Mouse (Mus musculus): ENCODE results near the gene Nfib.

Gene Nfib

DNA sequence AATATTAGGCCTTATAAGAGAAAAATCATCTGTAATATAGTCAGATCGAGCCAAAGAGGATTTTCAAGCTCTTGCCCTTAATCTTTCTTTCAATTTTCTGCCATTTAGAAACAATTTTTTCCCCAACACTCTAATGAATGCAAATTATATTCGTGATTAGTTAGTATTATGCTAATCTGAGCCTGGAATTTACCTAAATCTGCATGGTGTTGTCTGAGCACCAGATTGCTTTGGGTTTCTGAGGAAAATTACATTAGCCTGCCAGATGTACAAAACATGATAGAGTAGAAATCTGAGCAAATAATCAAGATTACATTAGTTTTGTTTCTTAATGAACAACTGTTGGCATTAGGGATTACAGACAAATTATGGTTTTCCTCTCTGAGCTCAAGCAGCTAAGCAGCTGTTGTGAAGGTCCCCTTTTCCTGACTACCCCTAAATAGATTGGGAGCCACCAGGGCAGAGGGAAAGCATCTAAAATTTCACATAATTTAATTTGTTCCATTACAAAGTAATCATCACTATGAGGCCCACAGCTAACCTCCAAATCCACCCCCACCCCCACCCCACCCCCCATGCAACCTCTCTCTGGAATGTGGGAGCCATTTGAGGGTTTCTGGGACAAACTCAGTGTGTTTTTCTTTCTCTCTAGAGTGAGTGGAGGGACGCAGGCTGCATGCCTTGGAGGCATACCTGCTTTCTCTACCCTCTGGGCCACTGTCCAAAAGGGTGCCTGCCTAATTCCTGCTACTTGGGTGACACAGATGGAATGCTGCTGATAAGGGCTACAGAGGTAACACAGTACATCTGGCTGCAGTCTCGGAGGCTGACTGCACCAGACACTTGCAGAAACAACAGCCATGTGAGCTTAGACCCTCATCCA, 14.2 kb downstream of the Nfib start:
- in situ Hi-C loops (cut with MboI, MseI) = no loop called here

DNA sequence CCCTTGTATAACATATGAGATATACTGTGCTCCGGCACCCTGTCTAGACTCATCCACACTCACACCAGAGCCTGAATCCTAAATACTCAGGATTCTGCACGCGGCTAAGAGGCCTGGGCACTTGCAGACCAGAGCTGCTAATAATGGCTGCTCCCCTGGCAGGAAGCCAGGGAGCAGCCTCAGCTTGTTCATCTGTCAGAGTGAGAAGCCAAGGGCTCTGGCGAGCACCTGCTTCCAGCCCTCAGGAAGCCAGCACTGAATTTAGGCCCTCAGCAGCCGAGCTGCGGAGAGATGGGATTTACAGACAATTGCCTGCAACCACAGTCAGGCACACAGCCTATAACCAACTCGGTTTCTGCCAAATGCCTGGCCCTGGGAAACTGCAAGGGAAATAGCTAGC, 15.3 kb downstream of the Nfib start:
- in situ Hi-C loops (cut with MboI, MseI) = no loop called here

DNA sequence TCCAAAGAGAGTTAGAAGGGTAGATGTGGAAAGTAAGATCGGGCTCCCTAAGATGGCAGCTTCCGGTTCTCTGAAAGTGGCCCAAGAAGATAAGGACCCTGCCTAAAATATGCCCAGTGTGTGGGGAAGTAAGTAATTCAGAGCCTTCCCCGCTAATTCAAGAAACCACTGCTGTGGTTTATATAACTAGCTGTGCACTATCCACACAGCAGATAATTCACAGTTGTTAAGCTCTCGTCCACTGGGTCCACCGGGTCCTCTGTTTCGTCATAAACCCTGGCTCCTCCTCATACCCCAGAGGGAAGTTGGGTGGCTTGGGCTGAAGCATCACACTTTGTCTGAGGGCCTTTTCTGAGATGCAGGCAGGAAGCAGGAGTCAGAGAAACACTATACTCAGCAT, 19.5 kb downstream of the Nfib start:
- in situ Hi-C loops (cut with MboI, MseI) = no loop called here

DNA sequence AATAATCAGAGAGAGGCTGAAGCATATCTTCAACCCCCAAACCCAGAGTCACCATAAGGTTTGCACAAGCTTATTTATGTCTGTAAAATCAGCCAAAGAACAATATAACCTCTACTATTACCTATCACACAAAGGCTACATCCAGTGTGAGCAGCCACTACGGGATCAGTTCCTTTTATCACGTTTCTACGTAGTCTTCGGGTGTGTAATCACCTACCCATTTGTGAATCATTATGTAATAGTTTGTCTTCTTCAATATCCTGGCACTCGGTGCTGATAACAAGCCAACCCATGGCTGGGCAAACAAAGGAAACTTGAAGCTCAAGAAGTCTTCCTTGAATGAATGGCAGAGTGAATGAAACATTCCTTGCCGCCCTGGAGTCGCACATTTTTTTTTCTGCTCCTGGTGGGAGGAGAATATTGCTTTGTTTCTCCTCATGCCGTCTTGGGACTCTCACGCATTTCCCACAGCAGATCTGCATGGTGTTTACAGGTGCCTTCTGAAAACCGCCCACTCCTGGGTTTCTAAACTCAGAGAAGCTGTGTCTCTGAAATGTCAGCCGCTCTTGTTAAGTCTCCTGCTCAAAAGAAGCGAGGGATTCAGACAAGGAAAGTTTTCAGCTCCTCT, 21.3 kb downstream of the Nfib start:
- in situ Hi-C loops (cut with MboI, MseI) = no loop called here

DNA sequence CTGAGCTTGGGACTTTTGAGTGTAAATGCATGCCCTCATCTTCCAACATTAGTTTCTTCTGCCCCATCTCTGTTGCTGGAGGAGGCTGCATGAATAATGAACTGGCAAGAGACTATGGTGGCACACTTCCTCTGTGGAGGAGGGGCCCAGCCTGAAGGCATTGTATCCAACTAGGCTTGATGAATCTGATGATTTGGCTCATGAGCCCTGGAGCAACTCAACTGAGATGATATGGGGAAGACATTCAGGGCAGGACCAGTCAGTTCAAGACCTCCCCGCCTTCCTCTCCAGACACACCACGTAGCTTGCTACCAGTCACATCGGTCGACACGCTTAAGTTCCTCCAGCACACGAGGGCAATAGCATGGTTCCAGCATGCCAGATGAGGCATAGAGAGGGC, 22.0 kb downstream of the Nfib start:
- in situ Hi-C loops (cut with MboI, MseI) = no loop called here

DNA sequence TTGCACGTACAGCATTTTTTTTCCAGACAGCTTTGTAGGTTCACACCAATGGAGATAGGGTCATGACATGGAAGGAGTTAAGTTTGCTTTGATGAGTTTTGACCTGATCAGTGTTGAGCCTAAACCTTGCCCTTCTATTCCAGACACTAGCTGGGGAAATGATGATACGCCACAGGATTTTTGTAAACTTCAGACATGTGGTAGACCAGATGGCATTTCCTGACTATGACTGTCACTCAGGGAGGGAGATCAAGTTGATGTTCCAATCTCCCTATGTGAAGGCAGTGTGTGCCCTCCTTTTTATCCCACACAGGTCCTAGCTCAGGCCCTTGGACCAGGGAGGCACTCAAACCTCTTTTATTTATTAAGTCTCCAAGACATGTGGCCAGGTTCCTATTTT, 29.4 kb downstream of the Nfib start:
- in situ Hi-C loops (cut with MboI, MseI) = no loop called here

DNA sequence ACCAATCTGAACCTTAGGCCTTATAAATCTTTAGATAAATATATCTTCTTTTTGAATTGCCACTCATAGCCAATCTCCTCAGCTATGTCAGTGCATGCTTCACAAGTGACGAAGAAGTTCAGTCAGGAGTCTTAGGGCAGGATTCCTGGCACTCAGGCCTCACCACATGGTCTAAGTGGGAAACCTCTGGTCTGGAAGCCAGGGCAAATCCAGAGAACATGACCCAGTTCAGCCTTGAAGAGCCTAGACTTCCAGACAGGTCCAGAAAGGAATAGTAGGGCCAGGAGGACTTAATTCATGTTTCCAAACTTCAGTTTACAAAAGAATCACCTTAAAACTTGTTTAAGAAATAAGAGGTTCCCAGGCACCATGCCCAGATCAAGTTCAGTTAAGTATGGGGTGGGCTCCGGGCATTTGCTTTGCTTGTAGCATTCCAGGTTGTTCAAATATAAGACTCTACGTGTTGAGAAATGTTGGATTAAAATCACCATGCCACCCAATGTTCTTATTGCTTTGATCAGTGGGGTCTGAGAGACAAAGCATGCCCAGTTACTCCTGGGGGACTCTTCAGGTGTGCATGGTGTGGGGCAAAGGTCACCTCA, 38.2 kb downstream of the Nfib start:
- in situ Hi-C loops (cut with MboI, MseI) = no loop called here

DNA sequence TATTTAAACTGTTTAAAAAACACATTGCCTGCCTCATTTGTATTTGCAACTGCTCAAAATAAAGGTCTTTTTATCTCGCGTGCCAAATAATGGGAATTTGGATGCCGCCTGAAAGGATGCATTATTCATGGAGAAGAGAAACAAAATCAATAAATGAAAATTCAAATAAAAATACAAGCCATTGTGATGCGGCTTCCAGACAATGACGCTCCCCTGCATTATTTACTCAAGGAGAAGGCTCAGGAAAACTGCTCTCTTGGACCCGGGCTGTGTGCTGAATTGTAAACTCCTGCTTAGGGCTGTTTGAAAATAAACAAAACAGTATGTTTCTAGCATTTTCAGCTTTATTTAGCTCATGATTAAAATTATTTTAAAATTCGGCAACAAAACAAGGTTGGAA, 41.1 kb downstream of the Nfib start:
- in situ Hi-C loops (cut with MboI, MseI) = no loop called here

DNA sequence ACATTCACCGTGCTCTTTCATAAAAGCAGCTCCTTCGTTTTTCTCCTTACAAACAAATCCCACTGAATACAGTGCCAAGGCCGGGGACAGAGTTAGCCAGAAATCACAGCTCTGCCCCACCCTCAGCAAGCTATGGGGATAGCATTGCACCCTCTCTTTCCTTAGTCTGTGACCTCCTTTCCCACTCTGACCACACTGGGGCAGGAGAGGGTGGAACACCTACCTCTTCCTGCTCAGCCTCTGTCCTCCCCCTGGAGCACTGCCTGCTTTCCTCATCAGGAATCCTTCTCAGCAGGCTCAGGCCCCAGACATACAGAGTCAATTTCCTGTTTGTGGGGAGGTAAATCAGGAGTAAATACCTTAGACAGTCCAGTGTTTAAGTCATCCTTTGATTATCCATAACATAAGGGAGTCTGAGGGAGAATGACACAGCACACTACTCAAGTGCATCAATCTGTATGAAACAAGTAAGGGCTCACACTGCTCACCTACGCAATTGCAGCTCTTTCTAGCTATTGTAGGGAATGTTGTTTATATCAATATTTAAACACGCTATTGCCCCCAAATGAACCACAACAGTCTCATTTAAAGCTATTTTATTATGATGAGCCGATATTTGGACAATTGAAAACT, 41.7 kb downstream of the Nfib start:
- in situ Hi-C loops (cut with MboI, MseI) = no loop called here

DNA sequence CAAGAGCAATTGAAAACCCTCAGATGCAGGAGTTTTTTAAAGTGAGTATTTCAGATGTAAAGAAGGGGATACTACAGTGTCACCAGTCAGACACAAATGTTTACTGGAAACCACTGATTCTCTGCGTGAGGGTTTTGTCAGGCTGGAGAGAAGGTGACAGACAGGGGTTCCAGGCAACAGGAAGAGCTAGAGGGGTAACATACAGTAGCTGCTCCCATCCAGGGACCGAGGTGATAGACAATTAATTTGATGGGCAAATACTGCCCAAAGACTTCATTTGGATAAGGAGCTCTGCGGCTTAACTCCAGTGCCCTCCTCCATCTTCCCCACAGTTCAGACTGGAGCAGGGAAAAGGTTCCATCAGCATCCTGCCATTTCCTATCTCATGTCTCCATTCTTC, 42.9 kb downstream of the Nfib start:
- in situ Hi-C loops (cut with MboI, MseI) = no loop called here

DNA sequence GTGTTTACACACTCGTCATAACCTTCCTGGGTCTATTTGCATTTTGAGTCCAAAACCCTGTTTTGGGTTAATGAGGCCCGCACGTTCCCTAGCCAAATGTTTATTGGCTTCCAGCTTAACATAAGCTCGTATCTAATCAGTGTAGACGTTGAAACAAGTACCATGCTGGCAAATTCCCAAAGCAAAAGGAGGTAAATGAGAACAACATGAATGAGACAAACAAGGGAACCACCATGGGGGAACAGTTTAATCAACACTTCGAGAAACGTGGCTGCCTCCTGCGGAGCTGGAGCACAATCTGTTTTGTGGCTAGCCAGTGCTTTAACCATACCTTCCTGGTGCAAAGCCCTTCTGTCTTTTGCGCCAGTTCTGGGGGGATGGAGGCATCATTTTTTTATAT, 43.3 kb downstream of the Nfib start:
- in situ Hi-C loops (cut with MboI, MseI) = no loop called here

DNA sequence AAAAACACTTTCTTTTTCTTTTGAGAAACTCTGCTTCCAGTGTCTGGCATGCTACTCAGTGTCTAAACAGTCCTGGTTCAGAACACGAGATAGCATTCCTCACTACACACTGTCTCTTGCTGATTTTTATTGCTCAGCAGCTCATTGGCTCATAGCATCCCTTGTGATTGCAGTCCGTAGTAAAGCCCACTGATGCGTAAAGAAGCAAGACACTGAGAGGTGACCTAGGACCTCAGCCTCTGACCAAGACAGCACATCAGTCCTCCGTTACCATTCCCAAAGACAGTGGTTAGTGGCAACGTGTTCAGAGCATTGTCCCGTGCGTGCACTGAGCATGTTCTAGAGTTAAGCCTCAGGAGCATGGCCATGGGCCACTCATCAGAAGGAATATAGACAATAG, 44.3 kb downstream of the Nfib start:
- in situ Hi-C loops (cut with MboI, MseI) = no loop called here

DNA sequence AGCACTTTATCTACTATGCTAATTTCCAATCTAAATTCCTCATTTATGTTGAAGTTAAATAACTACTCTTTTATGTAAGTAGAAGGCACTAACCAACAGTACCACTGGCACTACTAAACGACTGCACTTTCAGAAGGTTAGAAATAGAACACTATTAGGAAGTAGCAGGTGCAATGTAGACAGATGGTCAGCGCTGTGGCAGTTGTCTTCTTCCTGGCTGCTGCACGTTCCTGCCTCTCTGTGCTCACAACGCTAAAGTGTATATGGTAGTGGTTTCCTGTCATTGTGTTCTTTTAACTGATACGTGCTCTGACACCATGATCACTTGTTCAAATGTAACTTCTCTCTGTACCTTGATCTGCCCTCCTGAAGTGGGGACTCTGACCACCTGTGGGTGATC, 59.9 kb downstream of the Nfib start:
- in situ Hi-C loops (cut with MboI, MseI) = no loop called here

DNA sequence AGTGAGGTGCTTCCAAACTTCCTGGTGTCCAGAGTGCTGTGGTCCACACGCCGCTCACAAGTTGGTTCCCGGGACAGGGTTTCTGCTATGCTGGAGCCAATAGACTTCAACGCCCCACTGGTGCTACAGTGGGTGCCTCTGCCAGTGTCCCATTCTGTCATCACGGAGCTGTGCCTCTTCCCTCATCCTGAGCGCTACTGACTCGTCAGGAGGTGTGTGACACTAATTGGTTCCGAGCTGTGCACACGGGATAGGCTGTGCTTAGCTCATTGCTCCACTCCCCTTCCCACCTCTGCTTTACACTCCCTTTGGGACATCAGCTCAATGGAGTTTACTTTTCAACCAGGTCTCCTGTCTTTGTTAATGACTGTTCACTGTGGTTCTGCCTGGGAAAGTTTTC, 60.8 kb downstream of the Nfib start:
- in situ Hi-C loops (cut with MboI, MseI) = no loop called here

DNA sequence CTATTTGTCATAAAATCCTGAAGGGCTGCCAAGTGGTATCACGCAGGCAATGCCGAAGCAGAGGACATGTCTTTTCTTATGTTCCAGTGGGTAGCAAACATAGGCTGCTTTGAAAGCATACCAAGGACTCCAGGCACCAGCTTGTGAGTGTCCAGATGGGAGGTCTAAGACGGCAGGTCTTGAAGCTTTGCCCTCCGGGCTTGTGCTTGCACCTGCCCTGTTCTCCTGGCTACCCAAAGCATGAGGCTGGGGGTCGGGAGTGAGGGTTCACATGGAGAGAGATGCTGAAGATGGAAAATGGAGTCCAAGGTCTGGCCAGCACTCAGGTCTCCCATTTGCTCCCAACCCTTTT, 61.8 kb downstream of the Nfib start:
- in situ Hi-C loops (cut with MboI, MseI) = no loop called here

DNA sequence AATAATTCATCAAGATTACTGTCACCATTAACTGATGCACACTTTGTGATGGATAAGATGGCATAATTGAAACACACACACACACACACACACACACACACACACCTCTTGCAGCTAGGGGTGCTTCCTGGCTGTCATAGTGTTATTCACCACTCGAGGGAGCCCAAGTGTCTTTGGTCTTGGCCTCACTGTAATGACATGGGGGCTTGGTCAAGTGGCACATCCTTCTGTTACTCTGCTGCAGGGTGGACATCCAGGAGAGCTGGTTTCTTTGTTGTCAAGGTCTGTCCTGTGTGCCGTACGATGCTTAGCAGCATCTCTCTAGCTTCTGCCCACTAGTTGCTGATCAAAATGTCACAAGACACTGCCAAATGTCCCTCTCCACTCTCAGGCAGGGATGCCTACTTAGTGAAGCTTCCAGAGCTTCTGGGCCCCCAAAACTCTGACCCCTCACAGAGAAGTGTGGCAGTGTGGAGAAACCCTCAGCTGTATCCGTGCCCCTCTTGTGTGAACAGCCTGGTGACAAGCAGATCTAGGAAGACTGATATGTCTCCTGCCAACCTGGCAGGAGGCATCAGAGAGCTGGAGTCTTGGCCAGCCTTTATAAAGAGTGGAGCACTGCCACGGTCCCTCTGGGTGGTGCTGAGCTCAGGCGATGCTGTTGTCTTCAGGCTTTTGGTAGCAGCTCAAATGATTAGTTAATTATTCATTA, 62.4 kb downstream of the Nfib start:
- in situ Hi-C loops (cut with MboI, MseI) = no loop called here

DNA sequence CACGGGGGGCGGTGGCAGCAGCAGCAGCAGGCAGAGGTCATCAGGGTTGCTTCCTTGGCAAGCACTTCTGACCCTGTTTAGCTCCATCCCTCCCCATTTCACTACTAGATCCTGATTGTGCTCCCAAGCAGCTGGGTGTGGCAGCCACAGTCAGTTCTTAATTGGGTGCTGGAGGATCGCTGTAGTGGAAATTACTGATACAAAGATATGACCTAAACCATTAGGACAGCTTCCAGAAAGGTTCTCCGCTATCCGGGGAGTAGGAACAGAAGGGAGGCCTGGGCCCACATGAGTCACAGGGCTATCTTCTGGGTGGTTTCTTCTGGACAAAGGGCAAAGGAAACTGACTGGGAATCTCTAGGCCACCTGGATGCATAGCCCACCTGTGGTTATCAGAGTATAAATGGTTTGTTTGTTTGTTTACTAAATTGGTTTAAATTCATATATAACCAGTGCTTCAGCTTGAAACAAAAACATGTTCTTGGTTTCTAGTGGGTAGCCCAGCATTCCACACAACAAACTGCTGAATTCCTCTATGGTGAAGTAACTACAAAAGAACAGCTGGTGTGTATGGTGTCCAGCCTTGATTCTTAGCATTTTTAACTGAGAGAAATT, 64.4 kb downstream of the Nfib start:
- in situ Hi-C loops (cut with MboI, MseI) = no loop called here

DNA sequence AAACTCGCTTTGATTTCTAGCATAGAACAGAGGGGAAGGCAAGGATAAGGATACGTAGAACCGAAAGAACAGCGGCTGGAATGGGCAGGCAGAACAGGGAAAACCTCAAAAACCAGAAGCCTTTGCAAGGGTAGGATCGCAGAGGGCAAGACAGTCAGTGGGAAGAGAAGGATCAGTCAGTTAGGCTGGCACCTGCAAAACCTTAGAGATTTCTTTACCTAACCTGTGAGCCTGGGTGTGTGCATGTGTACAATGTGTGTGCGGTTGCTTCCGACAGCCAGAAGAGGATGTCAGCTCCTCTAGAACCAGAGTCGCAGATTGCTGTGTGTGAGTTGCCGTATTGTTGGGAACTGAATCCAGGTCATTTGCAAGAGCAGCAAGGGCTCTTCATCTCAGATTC, 67.3 kb downstream of the Nfib start:
- in situ Hi-C loops (cut with MboI, MseI) = no loop called here

DNA sequence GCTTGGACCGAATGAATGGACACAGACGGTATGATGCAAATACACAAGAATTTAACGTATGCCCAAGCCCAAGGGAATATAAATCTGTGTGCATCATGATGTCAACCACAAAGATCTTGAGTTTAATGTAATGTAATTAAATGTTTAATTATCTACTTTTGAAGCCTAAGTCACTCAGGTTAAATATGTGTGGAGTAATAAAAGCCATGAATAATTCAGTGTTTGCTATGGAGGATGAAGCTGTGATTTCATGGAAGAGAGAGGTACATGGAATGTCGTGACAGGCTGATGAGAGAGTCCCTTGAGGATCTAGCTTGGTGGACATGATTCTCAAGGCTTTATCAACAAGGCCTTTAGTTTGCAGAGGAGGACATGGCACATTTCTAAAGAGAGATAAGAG, 67.9 kb downstream of the Nfib start:
- in situ Hi-C loops (cut with MboI, MseI) = no loop called here

DNA sequence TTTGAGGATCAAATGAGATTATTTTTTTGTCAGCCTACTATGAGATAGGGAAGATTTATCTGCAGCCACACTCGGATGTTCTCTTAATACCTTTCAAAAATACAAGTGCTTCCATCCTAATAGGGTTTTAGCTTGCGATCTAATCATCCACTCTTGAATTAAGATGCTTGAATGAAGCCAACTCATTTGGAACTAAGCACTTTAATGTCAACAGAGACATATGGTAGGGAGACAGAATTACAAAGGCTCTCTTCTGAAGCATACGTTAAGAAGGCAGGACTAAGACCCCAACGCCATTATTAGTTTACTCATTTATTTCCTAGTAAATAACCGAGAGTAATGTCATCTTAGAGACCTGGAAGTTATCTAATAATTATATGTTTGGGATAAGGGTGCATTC, 68.9 kb downstream of the Nfib start:
- in situ Hi-C loops (cut with MboI, MseI) = no loop called here

DNA sequence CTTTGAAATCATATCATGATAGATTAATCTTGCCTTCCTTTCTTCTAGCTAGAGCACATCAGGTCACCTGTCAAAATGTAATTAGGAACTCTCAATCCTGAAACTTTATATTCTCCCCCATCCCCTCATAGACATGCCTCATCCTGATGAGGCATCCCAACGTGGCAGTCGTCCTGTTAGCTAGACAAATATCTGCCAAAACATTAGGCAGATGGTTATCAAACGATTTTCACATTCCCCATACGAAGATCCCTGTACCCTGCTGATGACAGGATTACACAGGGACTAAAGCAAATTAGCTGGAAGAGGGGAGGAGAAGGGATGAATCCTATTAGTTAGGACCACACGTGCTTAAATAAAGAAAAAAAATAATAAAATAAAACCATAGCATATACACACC, 69.7 kb downstream of the Nfib start:
- in situ Hi-C loops (cut with MboI, MseI) = no loop called here

DNA sequence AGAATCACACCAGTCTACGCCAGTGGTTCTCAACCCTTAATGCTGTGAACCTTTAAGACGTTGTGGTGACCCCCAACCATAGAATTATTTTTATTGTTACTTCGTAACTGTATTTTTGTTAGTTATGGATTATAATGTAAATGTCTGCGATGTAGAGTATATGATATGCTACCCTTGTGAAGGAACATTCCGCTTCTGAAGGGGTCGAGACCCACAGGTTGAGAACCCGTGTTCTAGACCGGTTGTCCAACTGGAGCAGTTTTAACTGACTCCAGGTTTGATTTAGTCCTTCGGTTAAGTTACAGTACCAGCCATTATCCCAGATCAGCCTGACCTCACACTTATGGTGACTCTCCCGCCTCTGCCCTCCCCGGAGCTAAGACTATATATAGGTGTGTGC, 70.4 kb downstream of the Nfib start:
- in situ Hi-C loops (cut with MboI, MseI) = no loop called here
